Mouse (Mus musculus) brown adipose tissue, adult 24 weeks (tissue): ENCODE measurements around the gene Kremen2. TPM values are rescaled to one million over a fixed set of nuclear protein-coding genes. Genes with fewer than 3 reads are reported as not detected.

ENCODE experiments used
- polyA plus RNA-seq: library from polyadenylated mRNA; stranded (reverse); fragments of >200 nt; gene quantifications from 2 replicates; pipeline ENCODE4 v1.2.4, GENCODE M21; 2012; ENCODE audit not compliant: missing spikeins, insufficient read depth, insufficient read length

Gene Kremen2
- polyA plus RNA-seq, 1 experiment, result not detected

Other genes starting within 250 kb of the Kremen2 start
- gene Zfp213, start 181.6 kb downstream of the Kremen2 start, polyA plus RNA-seq, result 3.4 and 4.6 TPM in 2 replicates
- 1.8 and 3.7 TPM in 2 replicates for gene Zfp13, start 146.3 kb downstream of the Kremen2 start, polyA plus RNA-seq
- gene Zscan10, start 145.0 kb downstream of the Kremen2 start, polyA plus RNA-seq, result not detected in 2 replicates
- not detected in 2 replicates for gene Mmp25, start 100.6 kb downstream of the Kremen2 start, polyA plus RNA-seq
- gene Bicdl2, start 85.3 kb downstream of the Kremen2 start, polyA plus RNA-seq, result not detected in 2 replicates
- 284 and 292 TPM in 2 replicates for gene Hcfc1r1, start 72.2 kb downstream of the Kremen2 start, polyA plus RNA-seq
- 13.0 and 16.3 TPM in 2 replicates for gene Thoc6, start 72.0 kb downstream of the Kremen2 start, polyA plus RNA-seq
- gene Tnfrsf12a, start 68.4 kb downstream of the Kremen2 start, polyA plus RNA-seq, result 20.5 and 40.5 TPM in 2 replicates
- gene Cldn6, start 66.6 kb downstream of the Kremen2 start, polyA plus RNA-seq, result not detected in 2 replicates
- gene Cldn9, start 61.8 kb downstream of the Kremen2 start, polyA plus RNA-seq, result not detected in 2 replicates
- not detected in 2 replicates for gene 1520401A03Rik, start 23.1 kb downstream of the Kremen2 start, polyA plus RNA-seq
- 1.8 TPM in 1 of 2 replicates, not detected in the other for gene Pkmyt1, start 19.5 kb downstream of the Kremen2 start, polyA plus RNA-seq
- 4.0 and 5.1 TPM in 2 replicates for gene Paqr4, start 5.0 kb downstream of the Kremen2 start, polyA plus RNA-seq
- 25.8 and 26.8 TPM in 2 replicates for gene Flywch1, start 25.8 kb upstream of the Kremen2 start, polyA plus RNA-seq
- gene Flywch2, start 40.2 kb upstream of the Kremen2 start, polyA plus RNA-seq, result 2.8 and 8.2 TPM in 2 replicates
- gene Srrm2, start 44.7 kb upstream of the Kremen2 start, polyA plus RNA-seq, result 86.7 and 109 TPM in 2 replicates
- gene Elob, start 83.3 kb upstream of the Kremen2 start, polyA plus RNA-seq, result 378 and 510 TPM in 2 replicates
- not detected in 2 replicates for gene Prss33, start 90.2 kb upstream of the Kremen2 start, polyA plus RNA-seq
- gene Prss32, start 98.0 kb upstream of the Kremen2 start, polyA plus RNA-seq, result not detected in 2 replicates
- not detected in 2 replicates for gene Prss41, start 98.3 kb upstream of the Kremen2 start, polyA plus RNA-seq
- gene Prss21, start 122.2 kb upstream of the Kremen2 start, polyA plus RNA-seq, result not detected in 2 replicates
- not detected in 2 replicates for gene Dcpp1, start 135.0 kb upstream of the Kremen2 start, polyA plus RNA-seq
- gene Dcpp2, start 135.0 kb upstream of the Kremen2 start, polyA plus RNA-seq, result not detected in 2 replicates
- gene Dcpp3, start 171.6 kb upstream of the Kremen2 start, polyA plus RNA-seq, result not detected in 2 replicates
- not detected in 2 replicates for gene Sbp, start 195.8 kb upstream of the Kremen2 start, polyA plus RNA-seq
- gene Sbpl, start 209.4 kb upstream of the Kremen2 start, polyA plus RNA-seq, result not detected in 2 replicates
- gene Prss30, start 234.7 kb upstream of the Kremen2 start, polyA plus RNA-seq, result not detected in 2 replicates